Mouse (Mus musculus): ENCODE data around the gene Vps41.

DNA sequence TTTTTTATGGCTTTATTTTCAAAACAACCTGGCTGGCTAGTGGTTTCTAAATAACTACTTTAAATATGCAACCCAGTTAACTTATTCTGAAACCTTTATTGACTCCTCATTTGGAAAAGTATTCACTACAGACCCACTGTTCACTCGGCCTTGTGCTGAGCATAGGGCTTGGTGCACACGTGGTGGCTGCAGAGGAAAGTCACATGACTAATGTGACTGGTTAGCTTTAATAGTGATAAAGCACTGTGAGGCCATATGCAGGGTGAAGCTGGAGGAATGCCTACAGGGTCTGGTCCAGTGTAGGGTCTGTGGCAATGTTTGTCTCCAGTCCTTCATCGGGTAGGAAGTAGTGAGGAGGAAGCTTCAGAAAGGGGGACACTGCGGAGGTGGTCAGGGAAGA lies 134.1 kb downstream of the Vps41 start:
- TF ChIP-seq MAX (IDR thresholded peaks at IDR 0.05; ENCODE audit: low read depth) (no peak), E2F4 (IDR thresholded peaks at IDR 0.05; ENCODE audit: insufficient read depth) (no peak), POLR2A (IDR thresholded peaks at IDR 0.05; ENCODE audit: insufficient read length, low read depth) (no peak), POLR2AphosphoS2 (IDR thresholded peaks at IDR 0.05; ENCODE audit: insufficient read length, low read depth) (no peak), USF1 (IDR thresholded peaks at IDR 0.05; ENCODE audit: low read depth) (no peak), CEBPB (IDR thresholded peaks at IDR 0.05; ENCODE audit: insufficient read depth, poor library complexity, severe bottlenecking) (no peak)

All from myocyte (in vitro differentiated cells).